ENCODE assay signal across 8 mouse cellular contexts in genomic region chrX:96025876-96026275, GRCm38 (mm10).
DNase-seq lines count a peak whose midpoint lies in the region; ATAC-seq and TF ChIP-seq lines count a peak whose summit lies in the region.

No protein-coding gene starts in this region.

- WGBS in hindbrain, postnatal 0 days, result 73% methylated on average over 5 of the region's 5 CpGs
- WGBS in hindbrain, embryonic 16.5 days, result 79% methylated on average over 5 of the region's 5 CpGs
- 39% methylated on average over 5 of the region's 5 CpGs for WGBS in heart, embryonic 16.5 days
- 28% methylated on average over 5 of the region's 5 CpGs for WGBS in liver, embryonic 16.5 days (ENCODE audit: insufficient replicate concordance)
- 80% methylated on average over 5 of the region's 5 CpGs for WGBS in cerebellum, adult 2 months

- ATAC-seq in hindbrain, postnatal 0 days, result no peak
- no peak for ATAC-seq in hindbrain, embryonic 16.5 days
- ATAC-seq in heart, embryonic 16.5 days (replicated peaks; ENCODE audit: extremely low read depth, insufficient read depth, low FRiP score), result peak; percentile 90
- ATAC-seq in liver, embryonic 16.5 days (ENCODE audit: low read depth), result peak; percentile 39; the same call in 1 of the 2 replicates

- TF ChIP-seq CTCF in hindbrain, postnatal 0 days (IDR thresholded peaks at IDR 0.05; ENCODE audit: low read depth), result no peak
- no peak for TF ChIP-seq CTCF in cerebellum, adult 2 months (IDR thresholded peaks at IDR 0.05; ENCODE audit: borderline replicate concordance, insufficient read depth, low read depth, low read length)

- no peak overlapping the region for H3K9ac ChIP-seq in hindbrain, postnatal 0 days (replicated peaks; ENCODE audit: low read length)
- H3K9ac ChIP-seq in hindbrain, embryonic 16.5 days (ENCODE audit: low read depth, low read length), result no peak overlapping the region
- no peak overlapping the region for H3K9ac ChIP-seq in heart, embryonic 16.5 days (ENCODE audit: low read length)
- no peak overlapping the region for H3K9ac ChIP-seq in liver, embryonic 16.5 days (ENCODE audit: low read depth, low read length)

- no peaks in the 10 kb centered on the region for H3K9me3 ChIP-seq in hindbrain, postnatal 0 days (ENCODE audit: low read length)
- H3K9me3 ChIP-seq in hindbrain, embryonic 16.5 days (ENCODE audit: control insufficient read depth, low read length), result no peaks in the 10 kb centered on the region
- no peaks in the 10 kb centered on the region for H3K9me3 ChIP-seq in heart, embryonic 16.5 days (replicated peaks; ENCODE audit: control insufficient read depth, low read length)
- no peaks in the 10 kb centered on the region for H3K9me3 ChIP-seq in liver, embryonic 16.5 days (replicated peaks; ENCODE audit: control insufficient read depth, low read length)

- peak; percentile 1 for DNase-seq in hindbrain, postnatal 0 days (ENCODE audit: low spot score)
- DNase-seq in adrenal gland, postnatal 36 days, result peak; percentile 10 to 22
- no peak for DNase-seq in ovary, postnatal 14 days (ENCODE audit: low spot score)
- DNase-seq in cerebellum, adult 2 months, result no peak
- no peak for DNase-seq in layer of hippocampus, adult 18-20 months (ENCODE audit: low spot score in 2 of 2)

- no peak overlapping the region for H3K27ac ChIP-seq in hindbrain, postnatal 0 days
- no peak overlapping the region; the same call in 1 of the 2 replicates for H3K27ac ChIP-seq in hindbrain, embryonic 16.5 days (ENCODE audit: low read depth, low read length)
- peak overlapping the region; percentile 64 for H3K27ac ChIP-seq in heart, embryonic 16.5 days (ENCODE audit: low read length)
- H3K27ac ChIP-seq in liver, embryonic 16.5 days (ENCODE audit: low read length), result 0 out of 2 replicates have a peak overlapping the region, but pooled peaks have one; percentile 29
- no peak overlapping the region for H3K27ac ChIP-seq in cerebellum, adult 2 months (ENCODE audit: insufficient read depth, low read length)

- no peaks in the 10 kb centered on the region for H3K36me3 ChIP-seq in hindbrain, postnatal 0 days (ENCODE audit: insufficient read depth, low read length)
- no peaks in the 10 kb centered on the region for H3K36me3 ChIP-seq in hindbrain, embryonic 16.5 days (ENCODE audit: control insufficient read depth, insufficient read depth, low read length)
- H3K36me3 ChIP-seq in heart, embryonic 16.5 days (ENCODE audit: control insufficient read depth, insufficient read depth), result no peaks in the 10 kb centered on the region
- H3K36me3 ChIP-seq in liver, embryonic 16.5 days (ENCODE audit: control insufficient read depth, insufficient read depth), result no peaks in the 10 kb centered on the region

- no peaks in the 10 kb centered on the region for H3K27me3 ChIP-seq in hindbrain, postnatal 0 days (ENCODE audit: insufficient read depth, low read length)
- no peaks in the 10 kb centered on the region for H3K27me3 ChIP-seq in hindbrain, embryonic 16.5 days (replicated peaks; ENCODE audit: control insufficient read depth, insufficient read depth, low read length)
- H3K27me3 ChIP-seq in heart, embryonic 16.5 days (ENCODE audit: control insufficient read depth, insufficient read depth, low read length), result no peaks in the 10 kb centered on the region; the same call in 1 of the 2 replicates
- H3K27me3 ChIP-seq in liver, embryonic 16.5 days (ENCODE audit: control insufficient read depth, insufficient read depth, low read depth, low read length), result no peaks in the 10 kb centered on the region
- no peaks in the 10 kb centered on the region for H3K27me3 ChIP-seq in cerebellum, adult 2 months (ENCODE audit: control insufficient read depth, insufficient read depth, low read length)

- no peak overlapping the region for H3K4me3 ChIP-seq in hindbrain, postnatal 0 days (ENCODE audit: low read length)
- no peak overlapping the region for H3K4me3 ChIP-seq in hindbrain, embryonic 16.5 days (ENCODE audit: low read length)
- H3K4me3 ChIP-seq in heart, embryonic 16.5 days (ENCODE audit: low read length), result no peak overlapping the region
- H3K4me3 ChIP-seq in liver, embryonic 16.5 days (ENCODE audit: low read depth, low read length), result no peak overlapping the region
- no peak overlapping the region for H3K4me3 ChIP-seq in cerebellum, adult 2 months (replicated peaks; ENCODE audit: insufficient read depth, low read depth, low read length)

- no peak for TF ChIP-seq POLR2A in cerebellum, adult 2 months (IDR thresholded peaks at IDR 0.05; ENCODE audit: borderline replicate concordance, insufficient read depth, low read length)

- no peaks in the 10 kb centered on the region for H3K4me1 ChIP-seq in hindbrain, postnatal 0 days (ENCODE audit: insufficient read depth, low read length)
- no peaks in the 10 kb centered on the region for H3K4me1 ChIP-seq in hindbrain, embryonic 16.5 days (ENCODE audit: control insufficient read depth, insufficient read depth, low read depth, low read length)
- H3K4me1 ChIP-seq in heart, embryonic 16.5 days (ENCODE audit: control insufficient read depth, insufficient read depth, low read length), result no peaks in the 10 kb centered on the region
- no peaks in the 10 kb centered on the region for H3K4me1 ChIP-seq in liver, embryonic 16.5 days (ENCODE audit: control insufficient read depth, low read depth, low read length)
- no peaks in the 10 kb centered on the region for H3K4me1 ChIP-seq in cerebellum, adult 2 months (ENCODE audit: control insufficient read depth, insufficient read depth, low read length)

- no peak overlapping the region for H3K4me2 ChIP-seq in hindbrain, postnatal 0 days (ENCODE audit: low read depth, low read length)
- H3K4me2 ChIP-seq in hindbrain, embryonic 16.5 days (ENCODE audit: low read length), result no peak overlapping the region
- no peak overlapping the region for H3K4me2 ChIP-seq in heart, embryonic 16.5 days (ENCODE audit: low read depth, low read length)
- no peak overlapping the region for H3K4me2 ChIP-seq in liver, embryonic 16.5 days (ENCODE audit: low read depth, low read length)

Comparison
In these comparisons a context has a peak if more than half of its experiments do, and no peak if none do; other contexts are left out.
1. ATAC-seq: peak in heart, embryonic 16.5 days (single experiment) and liver, embryonic 16.5 days (single experiment); none in hindbrain, postnatal 0 days (single experiment) and hindbrain, embryonic 16.5 days (single experiment).
2. DNase-seq: peak in hindbrain, postnatal 0 days (single experiment) and adrenal gland, postnatal 36 days (2 of 2); none in ovary, postnatal 14 days (single experiment), cerebellum, adult 2 months (0 of 2) and layer of hippocampus, adult 18-20 months (0 of 2).
3. H3K27ac ChIP-seq: peak in heart, embryonic 16.5 days (single experiment) and liver, embryonic 16.5 days (single experiment); none in hindbrain, postnatal 0 days (single experiment), hindbrain, embryonic 16.5 days (single experiment) and cerebellum, adult 2 months (single experiment).